Mouse (Mus musculus): ENCODE measurements at regions not wholly inside any gene's neighbourhood (a gene's known extent, or its start where the extent isn't known, plus 50 kb on each side); places are given as distances from the start of the nearest gene placed in this dataset.

GRCm38 (mm10) chr13:110802841-110803240 is 408.0 kb downstream of the Plk2 start:
- TF ChIP-seq POLR2A (IDR thresholded peaks at IDR 0.05; ENCODE audit: borderline replicate concordance, low read depth, low read length) = no peak
- TF ChIP-seq CTCF (IDR thresholded peaks at IDR 0.05; ENCODE audit: low read depth, low read length) = no peak
